Mouse (Mus musculus): ENCODE data around the gene Mlana.

Mlana gene

GRCm38 (mm10) chr19:29675562-29676078 lies 22.0 kb upstream of the Mlana start:
- no peak for DNase-seq (ENCODE audit: low read depth, low spot score)

GRCm38 (mm10) chr19:29676479-29677193 lies 21.0 kb upstream of the Mlana start:
- DNase-seq (ENCODE audit: low read depth, low spot score) = no peak

DNA sequence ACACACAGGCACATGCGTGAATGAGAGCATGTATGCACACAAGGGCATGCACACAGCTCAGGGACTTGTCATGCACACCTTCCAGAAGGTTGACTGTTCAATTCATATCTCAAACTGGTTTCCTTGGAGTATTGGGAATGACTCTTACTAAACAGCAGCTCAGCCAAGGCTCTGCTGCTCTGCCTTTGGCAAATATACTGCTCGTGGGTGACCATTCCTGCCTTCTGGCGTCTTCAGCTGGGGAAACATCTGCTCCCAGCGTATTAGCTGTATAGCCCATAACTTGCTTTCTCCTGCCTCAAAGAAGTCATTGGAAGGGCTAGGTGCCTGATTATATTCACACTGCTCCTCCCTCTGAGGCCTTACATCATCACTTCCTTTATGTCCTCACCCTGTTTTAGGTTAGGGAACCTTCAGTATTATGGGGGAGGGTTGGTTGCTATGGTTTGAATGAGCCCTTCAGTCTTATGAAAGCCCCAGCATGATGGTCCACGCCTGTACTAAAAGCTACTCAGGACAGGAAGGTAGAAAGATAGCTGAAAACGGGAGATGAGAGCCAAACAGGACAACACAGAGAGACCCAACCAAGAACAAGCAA lies 19.3 kb upstream of the Mlana start:
- no peak for DNase-seq (ENCODE audit: low read depth, low spot score)

GRCm38 (mm10) chr19:29680182-29681152 lies 17.2 kb upstream of the Mlana start:
- no peak for DNase-seq (ENCODE audit: low read depth, low spot score)

GRCm38 (mm10) chr19:29683844-29684540 lies 13.6 kb upstream of the Mlana start:
- DNase-seq (ENCODE audit: low read depth, low spot score) = peak; percentile 54

GRCm38 (mm10) chr19:29695071-29695470 lies 2.6 kb upstream of the Mlana start:
- no peak for DNase-seq (ENCODE audit: low read depth, low spot score)

DNA sequence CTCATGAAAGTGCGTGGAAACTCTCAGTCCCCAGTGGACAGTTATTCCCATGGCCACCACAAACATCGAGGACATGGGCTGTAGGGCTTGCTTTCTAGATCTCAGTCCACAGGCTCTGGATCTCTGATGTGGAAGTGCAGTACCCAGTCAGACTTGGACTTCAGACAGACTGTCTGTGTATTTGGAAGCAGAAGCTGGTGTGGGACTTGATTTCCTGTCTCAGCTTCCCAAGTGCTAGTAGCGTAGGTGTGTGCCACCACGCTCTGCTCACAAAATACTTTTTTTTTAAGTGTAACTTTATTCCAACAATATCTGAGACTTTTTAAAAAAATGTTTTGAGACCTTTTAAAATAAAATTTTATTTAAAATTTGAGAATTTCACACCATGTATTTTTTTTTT lies 1.3 kb upstream of the Mlana start:
- no peak for DNase-seq (ENCODE audit: low read depth, low spot score)

- no peak for DNase-seq (ENCODE audit: low read depth, low spot score)
Measured at GRCm38 (mm10) chr19:29696840-29697239, 784 bp upstream of the Mlana start.

DNA sequence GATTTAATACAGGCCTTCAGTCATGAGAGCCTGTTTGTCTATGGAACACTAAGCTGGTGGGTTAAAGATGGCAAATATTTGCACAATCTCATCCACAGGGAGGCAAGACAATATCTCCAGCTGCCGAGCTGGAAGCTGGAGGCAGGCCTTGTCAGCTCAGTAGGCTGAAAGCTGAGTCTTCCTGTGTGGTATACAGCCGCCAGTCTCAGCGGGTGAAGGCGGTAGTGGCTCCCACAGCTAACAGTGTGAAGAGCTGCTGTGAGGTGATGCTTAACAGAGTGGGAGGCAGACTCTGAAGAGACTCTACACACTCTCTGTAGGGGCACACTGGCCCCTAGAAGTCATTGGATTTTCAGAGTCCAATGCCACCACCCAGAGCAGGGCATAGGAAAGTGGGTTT lies 4.1 kb downstream of the Mlana start:
- no peak for DNase-seq (ENCODE audit: low read depth, low spot score)

DNA sequence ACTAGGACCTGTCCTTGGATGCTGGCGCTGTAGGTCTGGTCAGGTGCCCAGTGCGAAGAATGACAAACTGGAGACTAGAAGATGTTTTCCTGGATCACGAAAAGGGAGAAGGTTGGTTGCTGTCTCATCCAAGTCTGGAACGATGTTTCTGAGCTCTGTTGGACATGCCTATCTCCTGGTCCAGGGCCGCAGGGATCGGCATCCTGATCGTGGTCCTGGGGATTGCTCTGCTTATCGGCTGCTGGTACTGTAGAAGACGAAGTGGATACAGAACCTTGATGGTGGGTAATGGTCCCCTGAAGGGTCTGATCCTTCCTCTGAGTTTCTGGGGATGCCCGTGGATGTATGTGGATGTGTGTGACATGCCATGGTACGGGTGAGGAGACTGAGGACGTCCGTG lies 6.8 kb downstream of the Mlana start:
- no peak for DNase-seq (ENCODE audit: low read depth, low spot score)

GRCm38 (mm10) chr19:29707314-29707898 lies 9.8 kb downstream of the Mlana start:
- DNase-seq (ENCODE audit: low read depth, low spot score) = no peak

DNA sequence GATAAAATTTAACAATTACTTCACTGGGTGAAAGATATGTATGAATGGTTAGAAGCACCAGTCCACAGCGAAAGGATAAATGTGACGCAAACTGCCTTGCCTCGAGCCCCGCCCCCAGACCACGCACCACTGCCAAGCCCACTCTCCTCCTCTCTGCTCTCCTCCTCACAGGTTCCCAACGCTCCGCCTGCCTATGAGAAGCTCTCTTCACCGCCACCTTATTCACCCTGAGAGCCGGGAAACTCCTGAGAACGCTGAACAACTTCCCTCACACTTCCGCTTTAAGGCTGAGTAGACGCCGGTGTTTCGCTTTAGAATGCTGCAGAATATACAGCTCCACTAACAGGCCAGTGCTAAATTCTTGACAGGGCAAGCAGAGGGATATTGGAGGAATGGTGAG lies 10.4 kb downstream of the Mlana start:
- DNase-seq (ENCODE audit: low read depth, low spot score) = no peak

GRCm38 (mm10) chr19:29708461-29708860 lies 10.8 kb downstream of the Mlana start:
- DNase-seq (ENCODE audit: low read depth, low spot score) = no peak

DNA sequence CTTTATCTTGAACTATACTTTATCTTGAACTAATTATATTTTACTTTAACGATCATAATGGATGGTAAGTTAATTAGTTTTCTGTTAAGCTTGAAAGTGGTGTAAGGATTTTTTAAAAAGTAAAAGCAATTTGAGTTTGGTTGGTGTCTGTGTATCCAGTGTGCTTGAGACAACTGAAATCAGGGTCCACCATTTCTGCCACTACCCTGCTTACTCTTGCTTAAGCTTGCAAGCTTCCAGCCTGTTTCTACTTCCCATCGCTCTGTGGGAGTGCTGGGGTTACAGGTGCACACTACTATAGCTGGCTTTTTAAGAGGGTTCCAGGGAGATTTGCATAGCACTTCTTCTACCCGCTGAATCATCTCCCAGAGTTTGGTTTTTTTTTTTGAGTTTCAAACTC lies 11.8 kb downstream of the Mlana start:
- no peak for DNase-seq (ENCODE audit: low read depth, low spot score)

DNA sequence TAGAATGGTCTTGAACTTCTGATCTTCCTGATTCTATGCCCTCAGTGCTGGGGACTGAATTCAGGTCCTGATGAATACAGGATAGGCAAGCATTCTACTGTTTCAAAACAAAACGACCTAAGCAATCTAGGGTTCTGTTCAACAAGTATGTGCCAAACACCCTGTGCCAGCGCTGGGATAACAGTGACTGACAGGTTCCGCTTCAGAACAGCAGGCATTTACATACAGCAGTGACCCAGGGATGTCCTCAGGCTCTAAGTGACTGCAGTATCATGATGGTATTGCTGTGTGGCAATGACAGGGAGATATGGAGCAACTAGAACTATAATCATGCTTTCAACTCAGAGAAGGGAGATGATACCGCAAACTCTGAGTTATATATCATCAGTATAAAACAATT lies 15.8 kb downstream of the Mlana start:
- no peak for DNase-seq (ENCODE audit: low read depth, low spot score)

- DNase-seq (ENCODE audit: low read depth, low spot score) = no peak
Measured at GRCm38 (mm10) chr19:29717854-29718253, 20.2 kb downstream of the Mlana start.

DNA sequence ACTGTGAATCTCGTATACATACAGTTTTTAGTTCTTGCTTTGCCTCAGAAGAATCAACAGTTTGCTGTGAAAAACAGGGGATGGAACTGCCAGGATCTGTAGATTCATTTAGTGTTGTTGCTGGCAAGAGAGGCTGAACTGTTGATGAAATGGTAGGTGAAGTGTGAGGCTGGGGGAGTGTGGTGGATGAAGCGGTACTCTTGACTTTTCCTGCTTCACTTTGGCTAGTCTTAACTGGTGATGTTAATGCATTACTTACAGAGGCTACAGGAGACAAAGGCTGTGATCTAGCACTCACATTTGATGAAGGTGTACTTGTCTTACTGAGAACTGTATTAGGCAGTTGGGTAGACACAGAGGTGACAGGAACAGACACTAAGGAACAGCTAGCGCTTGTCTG lies 20.9 kb downstream of the Mlana start:
- DNase-seq (ENCODE audit: low read depth, low spot score) = no peak

DNA sequence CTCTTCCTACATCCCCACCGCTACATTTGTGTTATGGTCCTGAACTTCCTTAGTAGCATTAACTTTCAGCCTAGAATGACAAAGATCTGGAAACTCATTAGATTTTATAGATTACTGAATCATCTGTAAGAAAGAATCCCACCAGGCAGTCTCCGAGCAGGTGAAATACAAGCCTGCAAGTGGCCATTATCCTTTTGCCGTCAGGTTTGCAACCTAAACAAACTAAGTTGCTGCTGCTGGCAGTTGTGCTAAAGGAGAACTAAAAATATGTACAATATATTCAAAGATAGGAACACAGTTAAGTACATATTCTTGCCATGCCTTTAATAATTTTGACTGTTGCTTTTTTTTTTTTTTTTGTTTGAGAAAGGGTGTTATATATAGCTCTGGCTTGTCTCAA lies 37.8 kb downstream of the Mlana start:
- DNase-seq (ENCODE audit: low read depth, low spot score) = no peak

DNA sequence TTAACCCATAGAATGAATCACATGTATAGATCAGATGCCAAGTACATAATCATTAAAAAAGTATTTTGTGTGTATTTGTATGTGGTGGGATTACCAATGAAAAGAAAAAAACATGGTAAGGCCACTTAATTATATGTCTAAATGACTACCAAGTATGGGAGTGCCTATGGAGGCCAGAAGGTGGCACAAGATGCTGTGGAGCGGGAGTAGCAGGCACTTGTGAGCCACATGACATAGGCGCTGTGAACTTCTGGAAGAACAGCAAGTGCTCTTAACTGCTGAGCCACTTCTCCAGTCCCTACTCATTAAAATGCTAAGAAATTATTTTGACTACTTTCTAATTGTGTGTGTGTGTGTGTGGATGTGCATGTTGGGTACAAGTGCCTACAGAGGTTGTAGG lies 42.0 kb downstream of the Mlana start:
- no peak for DNase-seq (ENCODE audit: low read depth, low spot score)

GRCm38 (mm10) chr19:29740661-29741060 lies 43.0 kb downstream of the Mlana start:
- DNase-seq (ENCODE audit: low read depth, low spot score) = no peak

DNA sequence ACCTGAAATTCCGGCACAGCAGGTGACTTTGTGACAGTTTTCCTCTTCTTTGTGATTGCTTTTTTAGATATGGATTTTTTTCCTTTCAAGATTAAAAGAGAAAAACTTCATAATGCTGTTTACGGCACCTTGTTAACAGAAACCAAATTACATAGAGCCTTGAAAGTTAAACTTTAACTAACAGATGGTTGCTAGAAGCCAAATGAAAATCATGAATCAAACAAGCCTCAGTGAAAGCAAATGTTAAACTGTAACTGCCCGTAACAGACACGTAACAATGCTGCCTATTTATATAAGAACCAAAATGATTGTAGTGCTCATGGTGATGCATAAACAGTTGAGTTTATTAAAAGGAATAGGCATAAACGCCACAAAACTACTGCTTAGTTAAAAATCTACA lies 45.9 kb downstream of the Mlana start:
- DNase-seq (ENCODE audit: low read depth, low spot score) = no peak

Measured in c-Kit-negative CD71-positive TER-119-positive erythroid progenitor cells, embryonic 14.5 days (primary cell).